Mouse (Mus musculus): ENCODE results near the gene Akap5.

DNA sequence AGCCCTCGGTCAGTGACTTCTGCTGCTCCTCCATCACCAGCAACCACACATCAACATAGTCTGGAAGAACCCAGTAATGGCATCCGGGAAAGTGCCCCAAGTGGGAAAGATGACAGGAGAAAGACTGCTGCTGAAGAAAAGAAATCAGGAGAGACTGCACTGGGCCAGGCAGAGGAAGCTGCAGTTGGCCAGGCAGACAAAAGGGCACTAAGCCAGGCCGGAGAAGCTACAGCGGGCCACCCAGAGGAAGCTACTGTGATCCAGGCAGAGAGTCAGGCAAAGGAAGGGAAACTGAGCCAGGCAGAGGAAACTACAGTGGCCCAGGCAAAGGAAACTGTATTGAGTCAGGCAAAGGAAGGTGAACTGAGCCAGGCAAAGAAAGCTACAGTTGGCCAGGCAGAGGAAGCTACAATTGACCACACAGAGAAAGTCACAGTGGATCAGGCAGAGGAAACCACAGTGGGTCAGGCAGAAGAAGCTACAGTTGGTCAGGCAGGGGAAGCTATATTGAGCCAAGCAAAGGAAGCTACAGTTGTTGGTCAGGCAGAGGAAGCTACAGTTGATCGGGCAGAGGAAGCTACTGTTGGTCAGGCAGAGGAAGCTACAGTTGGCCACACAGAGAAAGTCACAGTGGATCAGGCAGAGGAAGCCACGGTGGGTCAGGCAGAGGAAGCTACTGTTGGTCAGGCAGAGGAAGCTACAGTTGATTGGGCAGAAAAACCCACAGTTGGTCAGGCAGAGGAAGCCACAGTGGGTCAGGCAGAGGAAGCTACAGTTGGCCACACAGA, 4.1 kb downstream of the Akap5 start:
- TF ChIP-seq CTCF (conservative IDR thresholded peaks at IDR 0.05; ENCODE audit: low read length) (no peak), NANOG (IDR thresholded peaks at IDR 0.05; ENCODE audit: borderline replicate concordance, low read length) (no peak), POU5F1 (IDR thresholded peaks at IDR 0.05; ENCODE audit: borderline replicate concordance, low read length) (no peak)
